Mouse (Mus musculus) midbrain, embryonic 16.5 days (tissue): ENCODE measurements around the gene Adra2a. TPM values are rescaled to one million over a fixed set of nuclear protein-coding genes. Genes with fewer than 3 reads are reported as not detected.

Experiments
- ATAC-seq: fragments of 200-750 bp; cut with Nextera tagmentation; 2 replicates; pipeline ENCODE4 v1.8.0; 2017; ENCODE audit warnings: moderate TSS enrichment
- H3K27ac ChIP-seq: fragments of 300-500 bp; sonication (generic); 2 replicates; pipeline ENCODE4 v1.5.1; 2014; ENCODE audit warnings: mild to moderate bottlenecking, low read length, mixed read lengths
- H3K27me3 ChIP-seq: fragments of 300-500 bp; sonication (generic); 2 replicates; pipeline ENCODE4 v1.6.1; 2014; ENCODE audit warnings: low read depth, low read length, mixed read lengths; ENCODE audit not compliant: control insufficient read depth, insufficient read depth
- H3K36me3 ChIP-seq: fragments of 300-500 bp; sonication (generic); 2 replicates; pipeline ENCODE4 v1.6.1; 2014; ENCODE audit warnings: mild to moderate bottlenecking, low read length, moderate library complexity, mixed read lengths; ENCODE audit not compliant: control insufficient read depth, insufficient read depth
- H3K4me1 ChIP-seq: fragments of 300-500 bp; sonication (generic); 2 replicates; pipeline ENCODE4 v1.6.1; 2014; ENCODE audit warnings: mild to moderate bottlenecking, low read length, mixed read lengths; ENCODE audit not compliant: control insufficient read depth, insufficient read depth
- H3K4me2 ChIP-seq: fragments of 300-500 bp; sonication (generic); 2 replicates; pipeline ENCODE4 v1.6.1; 2014; ENCODE audit warnings: mild to moderate bottlenecking, low read length, mixed read lengths
- H3K4me3 ChIP-seq: fragments of 300-500 bp; sonication (generic); 2 replicates; pipeline ENCODE4 v1.5.1; 2014; ENCODE audit warnings: low read depth, mild to moderate bottlenecking, low read length, moderate library complexity, mixed read lengths
- H3K9ac ChIP-seq: fragments of 300-500 bp; sonication (generic); 2 replicates; pipeline ENCODE4 v1.6.1; 2014; ENCODE audit warnings: low read depth, low read length, mixed read lengths
- H3K9me3 ChIP-seq: fragments of 300-500 bp; sonication (generic); replicated peaks from 2 replicates; pipeline ENCODE4 v1.6.1; 2014; ENCODE audit warnings: mild to moderate bottlenecking, low read length, mixed read lengths; ENCODE audit not compliant: control insufficient read depth, poor library complexity, severe bottlenecking
- WGBS: fragments of 180-500 bp; shearing (Covaris S2); extraction: QIAGEN DNeasy Blood & Tissue Kit; methylation state at CpG from one replicate; pipeline ENCODE4 v1.1.7; 2014; 5-methylcytosine and 5-hydroxymethylcytosine counted together
- polyA plus RNA-seq: library from polyadenylated mRNA; unstranded; fragments of >200 nt; fragmentation: Nextera tagmentation; extraction: Ambion mirVana; gene quantifications from 2 replicates; pipeline ENCODE4 v1.2.1, GENCODE M21; 2015

Gene Adra2a
- polyA plus RNA-seq: 1.9 and 3.3 TPM in 2 replicates

GRCm38 (mm10) chr19:54043851-54044250, at the start of gene Adra2a:
Gene Adra2a, plus strand, starts transcription at chr19:54044151.
- Histone ChIP-seq H3K9ac (peak within 1 kb of the TSS; percentile 74), H3K36me3 (no peaks in the 10 kb centered on the region), H3K9me3 (no peaks in the 10 kb centered on the region), H3K27me3 (peaks cover 8% of the 10 kb centered on the region; the same call in 1 of the 2 replicates), H3K4me3 (peak within 1 kb of the TSS; percentile 59), H3K27ac (peak within 1 kb of the TSS; percentile 68), H3K4me2 (peak within 1 kb of the TSS; percentile 97), H3K4me1 (peaks cover 21% of the 10 kb centered on the region)
- WGBS: 73% methylated on average over 5 of the region's 5 CpGs
- ATAC-seq: no peak

DNA sequence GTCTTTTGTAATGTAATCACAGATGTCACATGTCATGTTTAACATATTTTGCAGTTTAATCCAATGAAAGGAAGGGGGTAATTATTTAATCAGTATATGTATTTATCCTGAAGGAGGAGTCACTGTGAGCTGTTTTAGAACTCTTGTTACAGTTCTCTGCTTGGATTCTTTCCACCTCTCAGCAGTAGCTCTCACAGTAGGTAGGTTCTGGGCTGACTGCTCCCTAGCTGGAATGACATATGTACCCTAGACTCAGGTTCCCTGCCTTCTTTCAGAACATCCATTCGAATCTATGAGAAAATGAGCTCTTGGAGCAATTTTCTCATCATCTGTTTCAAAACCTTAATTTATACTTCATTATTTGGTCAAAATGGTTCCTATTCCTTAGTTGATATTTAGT, 49.7 kb upstream of the Adra2a start:
- Histone ChIP-seq H3K36me3 (no peaks in the 10 kb centered on the region), H3K27me3 (no peaks in the 10 kb centered on the region), H3K9me3 (no peaks in the 10 kb centered on the region), H3K27ac (no peak overlapping the region), H3K9ac (no peak overlapping the region), H3K4me1 (no peaks in the 10 kb centered on the region), H3K4me3 (no peak overlapping the region), H3K4me2 (no peak overlapping the region)
- 76% methylated on average over 1 of the region's 1 CpGs for WGBS
- ATAC-seq: no peak

DNA sequence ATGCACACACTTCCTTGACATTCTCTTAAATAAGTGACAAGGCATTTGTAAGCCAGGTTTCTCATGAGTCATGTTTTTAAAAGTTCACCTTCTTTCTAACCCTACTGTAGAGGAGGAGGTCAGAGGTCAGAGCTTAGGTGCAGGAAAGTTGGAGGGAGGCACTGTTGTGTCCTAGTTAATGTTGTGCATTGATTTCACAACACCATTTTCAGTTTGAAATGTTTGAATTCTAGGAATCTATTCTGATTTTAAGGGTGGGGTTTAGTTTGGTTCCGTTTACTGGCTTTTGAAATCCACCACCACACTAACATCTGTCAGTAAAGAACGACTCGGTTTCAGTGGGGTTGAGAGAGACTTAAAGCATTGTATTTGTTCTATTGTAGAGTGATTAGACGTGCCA, 33.0 kb upstream of the Adra2a start:
- Histone ChIP-seq H3K9ac (no peak overlapping the region), H3K4me2 (no peak overlapping the region), H3K9me3 (no peaks in the 10 kb centered on the region), H3K27me3 (no peaks in the 10 kb centered on the region), H3K27ac (no peak overlapping the region), H3K4me1 (no peaks in the 10 kb centered on the region; the same call in 1 of the 2 replicates), H3K36me3 (no peaks in the 10 kb centered on the region), H3K4me3 (no peak overlapping the region)
- no peak for ATAC-seq
- WGBS: 56% methylated on average over 4 of the region's 4 CpGs

GRCm38 (mm10) chr19:54014999-54015398, 29.0 kb upstream of the Adra2a start:
- no peak for ATAC-seq
- H3K36me3 ChIP-seq: no peaks in the 10 kb centered on the region
- no peak overlapping the region for H3K4me2 ChIP-seq
- no peak overlapping the region for H3K27ac ChIP-seq
- H3K9me3 ChIP-seq: no peaks in the 10 kb centered on the region
- no peaks in the 10 kb centered on the region for H3K27me3 ChIP-seq
- WGBS: 98% methylated on average over 5 of the region's 5 CpGs
- H3K9ac ChIP-seq: no peak overlapping the region
- no peaks in the 10 kb centered on the region; the same call in 1 of the 2 replicates for H3K4me1 ChIP-seq
- H3K4me3 ChIP-seq: no peak overlapping the region

DNA sequence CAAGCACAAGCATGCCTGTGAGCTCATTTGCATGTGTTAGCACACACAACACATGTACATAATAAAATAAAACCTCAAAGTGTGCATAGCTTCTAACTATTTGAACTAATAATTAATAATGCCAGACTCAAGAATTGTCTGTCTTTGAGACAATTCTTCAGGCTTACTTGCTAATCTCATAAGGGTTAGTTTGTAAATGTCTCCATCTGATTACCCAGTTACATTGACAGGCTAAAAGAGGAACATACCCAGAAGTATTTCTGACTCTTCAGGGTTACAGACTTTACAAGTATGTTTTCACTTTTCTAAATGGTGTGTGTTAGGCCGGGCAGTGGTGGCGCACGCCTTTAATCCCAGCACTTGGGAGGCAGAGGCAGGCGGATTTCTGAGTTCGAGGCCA, 28.4 kb upstream of the Adra2a start:
- no peaks in the 10 kb centered on the region; the same call in 1 of the 2 replicates for H3K4me1 ChIP-seq
- no peak overlapping the region for H3K4me3 ChIP-seq
- H3K27ac ChIP-seq: no peak overlapping the region
- no peaks in the 10 kb centered on the region for H3K27me3 ChIP-seq
- no peak overlapping the region for H3K4me2 ChIP-seq
- 89% methylated on average over 5 of the region's 5 CpGs for WGBS
- no peak overlapping the region for H3K9ac ChIP-seq
- no peak for ATAC-seq
- no peaks in the 10 kb centered on the region for H3K36me3 ChIP-seq
- no peaks in the 10 kb centered on the region for H3K9me3 ChIP-seq

DNA sequence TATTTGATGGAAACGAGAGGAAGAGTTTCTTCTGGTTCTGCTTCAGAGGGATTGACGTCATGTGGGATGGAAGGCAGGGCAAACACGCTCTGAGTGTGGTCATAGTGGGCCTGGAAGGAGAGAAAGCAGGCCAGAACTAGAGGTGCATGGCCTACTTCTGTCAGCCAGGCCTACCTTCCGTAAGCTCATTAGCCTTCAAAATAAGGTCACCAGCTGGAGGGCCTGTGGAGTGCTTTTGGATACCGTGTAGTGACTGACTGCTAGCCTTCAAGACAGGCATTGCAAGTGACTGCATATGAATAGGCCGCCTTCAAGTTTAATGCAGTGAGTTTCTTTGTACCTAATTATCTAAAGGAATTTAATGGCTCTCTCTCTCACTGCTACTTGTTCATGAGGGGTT, 8.9 kb upstream of the Adra2a start:
- H3K4me2 ChIP-seq: no peak overlapping the region
- H3K4me1 ChIP-seq: no peaks in the 10 kb centered on the region
- no peaks in the 10 kb centered on the region for H3K27me3 ChIP-seq
- no peak overlapping the region for H3K4me3 ChIP-seq
- 84% methylated on average over 6 of the region's 6 CpGs for WGBS
- H3K9ac ChIP-seq: no peak overlapping the region
- no peaks in the 10 kb centered on the region for H3K9me3 ChIP-seq
- ATAC-seq: no peak
- H3K36me3 ChIP-seq: peaks cover 11% of the 10 kb centered on the region
- no peak overlapping the region for H3K27ac ChIP-seq

DNA sequence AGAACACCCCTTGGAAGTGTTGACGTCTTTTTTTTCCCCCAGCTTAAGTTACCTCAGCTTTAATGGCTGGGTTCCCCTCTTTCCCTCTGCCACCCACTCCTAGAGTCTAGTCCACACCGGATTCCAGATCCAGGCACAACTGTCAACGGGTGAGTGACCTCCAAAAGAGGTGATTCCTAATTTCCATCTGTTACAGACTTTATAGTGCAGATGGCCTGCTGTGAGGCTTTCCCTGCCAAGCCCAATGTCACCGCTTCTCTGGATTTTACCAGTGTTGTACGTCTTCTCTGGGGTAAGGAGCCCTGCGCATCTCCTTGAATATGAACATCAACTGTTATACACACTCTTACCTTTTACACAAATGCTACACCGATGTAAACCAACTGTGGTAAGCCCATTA, 4.5 kb upstream of the Adra2a start:
- H3K9ac ChIP-seq: no peak overlapping the region
- no peak overlapping the region for H3K27ac ChIP-seq
- WGBS: 75% methylated on average over 7 of the region's 7 CpGs
- H3K36me3 ChIP-seq: peaks cover 4% of the 10 kb centered on the region
- no peak for ATAC-seq
- 0 out of 2 replicates have a peak, but pooled peaks cover 2% of the 10 kb centered on the region for H3K4me1 ChIP-seq
- H3K9me3 ChIP-seq: no peaks in the 10 kb centered on the region
- no peak overlapping the region for H3K4me3 ChIP-seq
- no peak overlapping the region for H3K4me2 ChIP-seq
- H3K27me3 ChIP-seq: no peaks in the 10 kb centered on the region

- Histone ChIP-seq H3K36me3 (peaks cover 4% of the 10 kb centered on the region; the same call in 1 of the 2 replicates), H3K4me2 (no peak overlapping the region), H3K9ac (no peak overlapping the region), H3K27ac (no peak overlapping the region), H3K27me3 (no peaks in the 10 kb centered on the region), H3K4me3 (no peak overlapping the region), H3K4me1 (0 out of 2 replicates have a peak, but pooled peaks cover 2% of the 10 kb centered on the region), H3K9me3 (no peaks in the 10 kb centered on the region)
- no peak for ATAC-seq
- WGBS: 72% methylated on average over 4 of the region's 4 CpGs
Measured at GRCm38 (mm10) chr19:54040356-54041028, 3.5 kb upstream of the Adra2a start.

DNA sequence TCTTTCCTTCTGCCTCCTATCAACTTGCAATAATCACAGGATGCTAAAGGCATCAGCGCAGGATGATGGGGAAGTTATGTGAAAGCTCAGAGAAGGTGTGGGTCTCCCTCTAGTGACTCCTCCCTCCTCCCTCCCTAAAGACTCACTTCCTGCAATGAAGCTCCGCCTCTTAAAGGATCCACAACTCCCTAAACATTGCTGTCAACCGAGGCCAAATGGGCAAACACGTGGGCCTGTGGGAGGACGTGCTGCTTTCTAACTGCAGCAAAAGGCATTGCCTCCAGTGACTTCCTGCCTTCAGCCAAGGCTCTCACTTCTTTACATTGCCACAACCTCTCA, 3.0 kb upstream of the Adra2a start:
- Histone ChIP-seq H3K27me3 (0 out of 2 replicates have a peak, but pooled peaks cover 2% of the 10 kb centered on the region), H3K4me1 (peaks cover 7% of the 10 kb centered on the region; the same call in 1 of the 2 replicates), H3K4me3 (no peak overlapping the region), H3K27ac (no peak overlapping the region), H3K9me3 (no peaks in the 10 kb centered on the region), H3K9ac (no peak overlapping the region), H3K4me2 (no peak overlapping the region), H3K36me3 (peaks cover 4% of the 10 kb centered on the region; the same call in 1 of the 2 replicates)
- 39% methylated on average over 5 of the region's 5 CpGs for WGBS
- ATAC-seq: no peak
